Mouse (Mus musculus) heart, adult 2 months (tissue): Measurements from ENCODE around the gene Atp2a1. TPM values are rescaled to one million over a fixed set of nuclear protein-coding genes. Genes with fewer than 3 reads are reported as not detected.

Experiments used
- DNase-seq, 2 experiments: peaks; one replicate each; pipeline ENCODE4 v3.0.0; 2021
- H3K27ac ChIP-seq: fragments of 200-600 bp; 2 replicates; pipeline ENCODE4 v1.8.1; 2022
- H3K27me3 ChIP-seq: fragments of 200-500 bp; 2 replicates; pipeline ENCODE4 v1.6.1; 2012; ENCODE audit warnings: mild to moderate bottlenecking, low read length, inconsistent platforms, mixed read lengths; ENCODE audit not compliant: control insufficient read depth, insufficient read depth
- H3K36me3 ChIP-seq: fragments of 200-500 bp; 2 replicates; pipeline ENCODE4 v1.6.1; 2012; ENCODE audit warnings: low read length, inconsistent platforms; ENCODE audit not compliant: control insufficient read depth, insufficient read depth
- H3K4me1 ChIP-seq: fragments of 200-500 bp; 2 replicates; pipeline ENCODE4 v1.6.1; 2011; ENCODE audit warnings: low read length; ENCODE audit not compliant: control insufficient read depth, insufficient read depth
- H3K4me3 ChIP-seq: fragments of 200-600 bp; 2 replicates; pipeline ENCODE4 v1.8.1; 2022
- H3K79me2 ChIP-seq: fragments of 200-500 bp; replicated peaks from 2 replicates; pipeline ENCODE4 v1.6.1; 2012; ENCODE audit warnings: mild to moderate bottlenecking, inconsistent platforms, low read length, moderate library complexity, mixed read lengths; ENCODE audit not compliant: control insufficient read depth, insufficient read depth
- H3K9ac ChIP-seq: fragments of 200-500 bp; 2 replicates; pipeline ENCODE4 v1.6.1; 2012; ENCODE audit warnings: low read depth, mild to moderate bottlenecking, control low read depth, inconsistent platforms, low read length, mixed read lengths
- CTCF ChIP-seq: fragments of 200-600 bp; IDR thresholded peaks from 2 replicates; pipeline ENCODE4 v1.8.1; 2022; ENCODE audit warnings: antibody characterized with exemption, mild to moderate bottlenecking, moderate library complexity
- EP300 ChIP-seq: fragments of 200-500 bp; IDR thresholded peaks from 2 replicates; pipeline ENCODE4 v1.6.1; 2011; ENCODE audit warnings: low read depth, low read length, control low read depth; ENCODE audit not compliant: insufficient read depth
- POLR2A ChIP-seq: fragments of 200-500 bp; IDR thresholded peaks from 2 replicates; pipeline ENCODE4 v1.6.1; 2011; ENCODE audit warnings: mild to moderate bottlenecking, low read depth, low read length, control low read depth; ENCODE audit not compliant: insufficient read depth
- WGBS: fragments of 180-500 bp; shearing (Covaris S2); methylation state at CpG from one replicate; pipeline ENCODE4 v1.1.7; 2018; 5-methylcytosine and 5-hydroxymethylcytosine counted together
- intact Hi-C: fragments of 180-260 bp; cut with DNase I; formaldehyde crosslinking; loops from one replicate; pipeline ENCODE4 v1.15.1; 2025
- polyA plus RNA-seq: library from polyadenylated mRNA; depleted of rRNA; stranded (reverse); fragments of >200 nt; gene quantifications from 2 replicates; pipeline ENCODE4 v1.2.3, GENCODE M21; 2012
- total RNA-seq, 2 experiments: library from RNA; stranded (reverse); gene quantifications; 2 replicates each; pipeline ENCODE4 v1.2.3; 2021

Gene Atp2a1
- total and polyA plus RNA-seq, 3 experiments = 1.1 to 6.6 (median 1.3) TPM

GRCm38 (mm10) chr7:126445104-126445815 lies 17.6 kb downstream of the Atp2a1 start:
- TF ChIP-seq CTCF (no peak), EP300 (no peak), POLR2A (no peak)
- DNase-seq = no peak
- Histone ChIP-seq H3K4me3 (no peak overlapping the region), H3K27ac (no peak overlapping the region), H3K4me1 (no peaks in the 10 kb centered on the region), H3K27me3 (no peaks in the 10 kb centered on the region), H3K9ac (no peak overlapping the region), H3K36me3 (no peaks in the 10 kb centered on the region), H3K79me2 (no peaks in the 10 kb centered on the region)
- intact Hi-C loops = no loop called here
- WGBS = 95% methylated on average over 15 of the region's 15 CpGs

- H3K9ac ChIP-seq = no peak overlapping the region
- no peaks in the 10 kb centered on the region for H3K4me1 ChIP-seq
- intact Hi-C loops = no loop called here
- no peak overlapping the region for H3K4me3 ChIP-seq
- 92% methylated on average over 9 of the region's 9 CpGs for WGBS
- H3K79me2 ChIP-seq = no peaks in the 10 kb centered on the region
- no peak for TF ChIP-seq POLR2A
- TF ChIP-seq CTCF = no peak
- no peak for TF ChIP-seq EP300
- no peaks in the 10 kb centered on the region for H3K27me3 ChIP-seq
- H3K27ac ChIP-seq = no peak overlapping the region
- DNase-seq = no peak
- no peaks in the 10 kb centered on the region for H3K36me3 ChIP-seq
These were observed 18.4 kb downstream of the Atp2a1 start for GRCm38 (mm10) chr7:126444536-126444935.

- Histone ChIP-seq H3K36me3 (no peaks in the 10 kb centered on the region), H3K4me3 (no peak overlapping the region), H3K9ac (no peak overlapping the region), H3K27me3 (no peaks in the 10 kb centered on the region), H3K27ac (no peak overlapping the region), H3K4me1 (no peaks in the 10 kb centered on the region), H3K79me2 (no peaks in the 10 kb centered on the region)
- no peak for DNase-seq
- 96% methylated on average over 10 of the region's 10 CpGs for WGBS
- intact Hi-C loops = no loop called here
- TF ChIP-seq CTCF (no peak), POLR2A (no peak), EP300 (no peak)
These were observed 18.9 kb downstream of the Atp2a1 start for GRCm38 (mm10) chr7:126443997-126444396.

- H3K9ac ChIP-seq = no peak overlapping the region
- no peaks in the 10 kb centered on the region for H3K36me3 ChIP-seq
- H3K27ac ChIP-seq = no peak overlapping the region
- WGBS = 89% methylated on average over 9 of the region's 9 CpGs
- H3K79me2 ChIP-seq = no peaks in the 10 kb centered on the region
- TF ChIP-seq CTCF (no peak), POLR2A (no peak), EP300 (no peak)
- no peak for DNase-seq
- no peaks in the 10 kb centered on the region for H3K4me1 ChIP-seq
- no peak overlapping the region for H3K4me3 ChIP-seq
- intact Hi-C loops = no loop called here
- H3K27me3 ChIP-seq = no peaks in the 10 kb centered on the region
These were observed 22.8 kb downstream of the Atp2a1 start for GRCm38 (mm10) chr7:126440134-126440533.

GRCm38 (mm10) chr7:126436851-126437250 lies 26.1 kb downstream of the Atp2a1 start:
- 20% methylated on average over 8 of the region's 8 CpGs for WGBS
- Histone ChIP-seq H3K27ac (no peak overlapping the region), H3K79me2 (no peaks in the 10 kb centered on the region), H3K4me1 (no peaks in the 10 kb centered on the region), H3K36me3 (no peaks in the 10 kb centered on the region), H3K27me3 (no peaks in the 10 kb centered on the region), H3K4me3 (no peak overlapping the region), H3K9ac (no peak overlapping the region)
- no peak for TF ChIP-seq POLR2A
- 0 out of 2 replicates have a peak, but pooled peaks have one; percentile 37 for TF ChIP-seq EP300
- TF ChIP-seq CTCF = peak; percentile 92
- intact Hi-C loops = loop anchor here (2.0 kb wide), 1 partner anchor 38 kb away; no protein-coding TSS in a partner anchor
- DNase-seq = peak; percentile 57 to 65

- DNase-seq = no peak
- no peak for TF ChIP-seq POLR2A
- TF ChIP-seq EP300 = no peak
- TF ChIP-seq CTCF = no peak
- no peaks in the 10 kb centered on the region for H3K36me3 ChIP-seq
- no peak overlapping the region for H3K27ac ChIP-seq
- no peak overlapping the region for H3K4me3 ChIP-seq
- 80% methylated on average over 3 of the region's 3 CpGs for WGBS
- H3K79me2 ChIP-seq = no peaks in the 10 kb centered on the region
- intact Hi-C loops = loop anchor here (2.0 kb wide), 1 partner anchor 37 kb away; no protein-coding TSS in a partner anchor
- no peaks in the 10 kb centered on the region for H3K27me3 ChIP-seq
- no peaks in the 10 kb centered on the region for H3K4me1 ChIP-seq
- no peak overlapping the region for H3K9ac ChIP-seq
These were observed 27.1 kb downstream of the Atp2a1 start for GRCm38 (mm10) chr7:126435801-126436200.
